Mouse (Mus musculus) E14TG2a.4 (cell line): ENCODE results near the gene Sdccag8.

Source experiments
- H3K27me3 ChIP-seq: 2 replicates; pipeline ENCODE4 v1.6.1; 2014; ENCODE audit warnings: low read length, control low read depth; ENCODE audit not compliant: insufficient read depth
- H3K36me3 ChIP-seq: 2 replicates; pipeline ENCODE4 v1.6.1; 2014; ENCODE audit warnings: low read length, control low read depth; ENCODE audit not compliant: insufficient read depth
- H3K4me1 ChIP-seq: replicated peaks from 2 replicates; pipeline ENCODE4 v1.6.1; 2014; ENCODE audit warnings: low read depth, low read length, control low read depth
- H3K4me3 ChIP-seq: replicated peaks from 2 replicates; pipeline ENCODE4 v1.5.1; 2014; ENCODE audit warnings: mild to moderate bottlenecking, low read length
- H3K9me3 ChIP-seq: 2 replicates; pipeline ENCODE4 v1.6.1; 2014; ENCODE audit warnings: low read length, control low read depth
- CTCF ChIP-seq: conservative IDR thresholded peaks from 2 replicates; pipeline ENCODE4 v1.5.1; 2014; ENCODE audit warnings: low read length
- NANOG ChIP-seq: IDR thresholded peaks from 2 replicates; pipeline ENCODE4 v1.6.1; 2014; ENCODE audit warnings: borderline replicate concordance, low read length, mixed read lengths
- POU5F1 ChIP-seq: IDR thresholded peaks from 2 replicates; pipeline ENCODE4 v1.6.1; 2014; ENCODE audit warnings: low read length, borderline replicate concordance

The Sdccag8 gene

GRCm38 (mm10) chr1:176915946-176916345, 101.5 kb downstream of the Sdccag8 start:
- no peaks in the 10 kb centered on the region for H3K27me3 ChIP-seq
- H3K4me3 ChIP-seq: no peak overlapping the region
- no peaks in the 10 kb centered on the region for H3K9me3 ChIP-seq
- no peaks in the 10 kb centered on the region for H3K36me3 ChIP-seq
- no peaks in the 10 kb centered on the region for H3K4me1 ChIP-seq
- no peak for TF ChIP-seq CTCF
- TF ChIP-seq NANOG: no peak
- TF ChIP-seq POU5F1: no peak

DNA sequence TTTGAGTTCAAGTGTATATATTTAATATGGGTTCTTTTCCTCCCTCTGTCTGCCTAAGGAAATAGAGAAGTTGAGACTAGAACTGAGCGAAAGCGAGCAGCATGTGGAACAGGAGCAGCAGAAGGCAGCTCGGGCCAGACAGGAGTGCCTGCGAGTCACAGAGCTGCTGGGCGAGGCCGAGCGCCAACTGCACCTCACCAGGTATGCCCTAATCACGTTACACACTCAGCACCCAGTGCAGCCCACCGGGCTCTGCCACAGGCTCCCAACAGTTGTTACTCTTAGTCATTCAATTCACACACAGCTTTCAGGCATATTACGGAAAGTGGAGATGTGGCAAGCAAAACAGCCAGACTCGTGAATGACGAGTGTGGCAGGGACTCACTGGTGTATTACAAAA, 105.0 kb downstream of the Sdccag8 start:
- no peaks in the 10 kb centered on the region for H3K36me3 ChIP-seq
- no peak overlapping the region for H3K4me3 ChIP-seq
- no peaks in the 10 kb centered on the region for H3K4me1 ChIP-seq
- no peaks in the 10 kb centered on the region for H3K27me3 ChIP-seq
- H3K9me3 ChIP-seq: no peaks in the 10 kb centered on the region
- TF ChIP-seq POU5F1 (no peak), NANOG (no peak), CTCF (no peak)

DNA sequence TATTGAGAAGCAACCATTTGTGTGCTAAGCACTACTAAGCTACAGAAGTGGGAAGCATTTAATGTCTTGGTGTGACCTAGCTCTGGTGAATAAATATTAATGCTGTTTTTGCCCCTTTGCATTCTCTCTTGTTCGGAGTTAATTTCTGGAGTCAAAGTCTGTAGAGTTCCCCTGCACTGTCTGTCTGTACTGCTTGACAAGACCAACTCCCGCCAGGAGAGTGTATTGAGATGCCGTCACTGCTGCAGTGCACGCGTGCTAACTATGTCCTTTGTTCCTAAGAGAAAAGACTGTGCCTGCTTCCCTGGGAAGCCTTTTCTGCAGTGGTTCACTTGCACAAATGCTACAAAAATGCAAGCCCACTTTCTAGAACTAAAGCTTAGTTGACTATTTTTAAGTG, 108.4 kb downstream of the Sdccag8 start:
- Histone ChIP-seq H3K36me3 (no peaks in the 10 kb centered on the region), H3K4me3 (no peak overlapping the region), H3K4me1 (no peaks in the 10 kb centered on the region), H3K27me3 (no peaks in the 10 kb centered on the region), H3K9me3 (no peaks in the 10 kb centered on the region)
- TF ChIP-seq POU5F1 (no peak), CTCF (no peak), NANOG (no peak)

GRCm38 (mm10) chr1:176926009-176926408, 111.5 kb downstream of the Sdccag8 start:
- no peaks in the 10 kb centered on the region for H3K27me3 ChIP-seq
- H3K4me3 ChIP-seq: no peak overlapping the region
- no peaks in the 10 kb centered on the region for H3K36me3 ChIP-seq
- no peak for TF ChIP-seq NANOG
- TF ChIP-seq CTCF: no peak
- H3K9me3 ChIP-seq: no peaks in the 10 kb centered on the region
- no peaks in the 10 kb centered on the region for H3K4me1 ChIP-seq

- Histone ChIP-seq H3K36me3 (no peaks in the 10 kb centered on the region), H3K4me1 (no peaks in the 10 kb centered on the region), H3K9me3 (no peaks in the 10 kb centered on the region), H3K27me3 (no peaks in the 10 kb centered on the region), H3K4me3 (no peak overlapping the region)
- TF ChIP-seq NANOG (no peak), CTCF (no peak), POU5F1 (no peak)
Observed at GRCm38 (mm10) chr1:176927312-176927711, 112.9 kb downstream of the Sdccag8 start.

DNA sequence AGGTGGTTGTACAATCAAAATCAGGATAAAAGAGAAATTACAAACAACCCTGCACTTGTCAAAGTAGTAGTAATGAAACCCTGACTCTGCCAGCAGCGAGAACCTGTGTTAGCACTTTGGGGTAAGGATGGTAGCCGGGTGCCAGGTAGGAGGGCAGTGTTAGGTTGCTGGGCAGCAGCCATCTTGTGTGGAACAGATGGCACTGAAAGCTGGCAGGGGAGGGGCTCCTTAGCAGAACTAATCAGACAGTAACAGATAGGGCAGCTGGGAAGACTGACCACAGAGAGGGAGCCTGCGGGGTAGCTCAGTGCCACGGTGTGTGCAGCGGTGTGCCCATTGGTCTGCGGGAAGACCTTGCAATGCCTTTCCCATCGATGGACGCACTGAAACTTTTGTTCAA, 115.2 kb downstream of the Sdccag8 start:
- Histone ChIP-seq H3K36me3 (no peaks in the 10 kb centered on the region), H3K4me1 (no peaks in the 10 kb centered on the region), H3K27me3 (no peaks in the 10 kb centered on the region), H3K9me3 (no peaks in the 10 kb centered on the region), H3K4me3 (no peak overlapping the region)
- no peak for TF ChIP-seq NANOG
- no peak for TF ChIP-seq CTCF
- TF ChIP-seq POU5F1: no peak

DNA sequence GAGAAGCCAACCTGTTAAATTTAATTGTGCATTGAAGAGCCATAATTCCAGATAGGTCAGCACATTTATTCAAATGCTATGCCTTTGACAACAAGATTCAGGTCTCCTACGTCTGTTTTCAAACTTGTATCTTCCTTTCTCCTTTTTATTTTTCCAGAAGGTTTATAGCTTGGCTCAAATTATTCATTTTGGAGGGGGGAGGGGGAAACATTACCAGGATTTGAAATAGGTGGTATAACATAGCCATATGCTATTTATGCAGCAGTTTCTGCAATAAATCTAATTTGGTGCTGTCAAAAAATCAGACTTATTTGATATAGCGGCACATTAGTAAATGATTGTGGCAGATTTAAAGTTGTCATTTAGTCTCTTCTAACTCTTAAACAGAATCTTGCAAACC, 116.1 kb downstream of the Sdccag8 start:
- H3K27me3 ChIP-seq: no peaks in the 10 kb centered on the region
- no peak overlapping the region for H3K4me3 ChIP-seq
- no peaks in the 10 kb centered on the region for H3K36me3 ChIP-seq
- H3K9me3 ChIP-seq: no peaks in the 10 kb centered on the region
- TF ChIP-seq POU5F1: no peak
- TF ChIP-seq CTCF: no peak
- no peak for TF ChIP-seq NANOG
- no peaks in the 10 kb centered on the region for H3K4me1 ChIP-seq

GRCm38 (mm10) chr1:176930981-176931500, 116.6 kb downstream of the Sdccag8 start:
- Histone ChIP-seq H3K4me1 (no peaks in the 10 kb centered on the region), H3K4me3 (no peak overlapping the region), H3K36me3 (no peaks in the 10 kb centered on the region), H3K27me3 (no peaks in the 10 kb centered on the region), H3K9me3 (no peaks in the 10 kb centered on the region)
- TF ChIP-seq NANOG: no peak
- TF ChIP-seq CTCF: no peak
- no peak for TF ChIP-seq POU5F1

DNA sequence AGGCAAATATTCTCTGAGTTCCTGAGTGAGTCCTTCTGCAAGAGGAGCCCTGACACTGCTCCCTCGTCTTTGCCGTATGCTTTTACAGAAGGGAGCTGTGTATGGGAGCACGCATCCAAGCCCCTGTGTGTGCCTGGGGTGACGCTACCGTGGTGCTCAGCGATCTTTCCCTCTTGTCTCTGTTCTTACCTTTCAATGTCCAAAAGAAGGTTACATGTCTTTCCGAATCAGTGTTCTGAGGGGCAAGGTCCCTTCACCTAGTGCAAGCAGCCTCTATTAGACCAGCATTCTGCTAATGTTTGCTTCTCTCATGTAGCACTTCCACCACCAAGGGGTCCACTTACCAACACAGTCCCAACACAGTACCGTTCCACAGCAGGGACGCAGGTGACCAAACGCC, 117.1 kb downstream of the Sdccag8 start:
- Histone ChIP-seq H3K9me3 (no peaks in the 10 kb centered on the region), H3K4me3 (no peak overlapping the region), H3K36me3 (no peaks in the 10 kb centered on the region), H3K4me1 (no peaks in the 10 kb centered on the region), H3K27me3 (no peaks in the 10 kb centered on the region)
- TF ChIP-seq POU5F1 (no peak), CTCF (no peak), NANOG (no peak)
